Mouse (Mus musculus): ENCODE data around the gene Pth2.
A peak's percentile ranks its signal among the peaks of the same experiment; 100 is the strongest.

Gene Pth2

GRCm38 (mm10) chr7:45174567-45175280, 6.1 kb upstream of the Pth2 start:
- no peak for DNase-seq

DNA sequence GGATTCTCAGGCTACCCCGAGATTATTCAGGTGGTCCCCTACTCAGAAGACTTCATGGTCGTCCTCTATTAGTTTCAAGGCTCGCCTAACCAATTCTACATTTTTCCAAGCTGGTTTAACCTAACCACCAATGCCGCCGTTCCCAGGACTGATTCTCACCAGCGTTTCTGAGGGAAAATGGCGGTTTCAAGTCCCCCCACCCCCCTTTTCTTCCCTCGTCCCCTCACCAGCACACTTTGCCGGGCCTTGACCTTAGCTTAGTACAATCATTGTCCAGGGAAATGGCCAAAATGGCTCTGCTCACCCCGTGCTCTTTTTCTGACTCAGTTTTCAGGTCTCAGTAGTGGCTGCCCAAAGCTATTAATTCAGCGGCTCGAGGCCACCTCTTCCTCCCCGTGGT, 5.4 kb upstream of the Pth2 start:
- no peak for DNase-seq

GRCm38 (mm10) chr7:45175929-45176328, 4.9 kb upstream of the Pth2 start:
- no peak for DNase-seq

DNA sequence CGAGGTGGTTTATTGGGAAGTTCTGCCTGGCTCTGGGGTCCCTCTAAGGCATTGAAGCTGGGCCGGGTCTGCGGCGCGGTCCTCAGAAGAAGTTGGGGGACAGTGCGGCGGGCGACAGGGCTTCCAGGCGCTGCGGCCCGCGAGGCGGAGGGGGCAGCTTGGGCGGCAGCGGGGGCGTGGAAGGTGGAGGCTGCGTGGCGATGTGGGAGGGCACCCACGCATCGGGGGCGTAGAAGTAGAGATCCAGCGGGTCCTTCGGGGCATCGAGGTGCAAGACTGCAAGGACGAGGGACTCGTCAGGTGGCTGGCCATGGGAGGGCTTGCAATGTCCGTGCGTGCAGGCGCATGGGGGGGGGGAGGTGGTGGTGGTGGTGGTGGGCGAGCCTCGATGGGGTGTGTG, 4.4 kb upstream of the Pth2 start:
- no peak for DNase-seq

DNA sequence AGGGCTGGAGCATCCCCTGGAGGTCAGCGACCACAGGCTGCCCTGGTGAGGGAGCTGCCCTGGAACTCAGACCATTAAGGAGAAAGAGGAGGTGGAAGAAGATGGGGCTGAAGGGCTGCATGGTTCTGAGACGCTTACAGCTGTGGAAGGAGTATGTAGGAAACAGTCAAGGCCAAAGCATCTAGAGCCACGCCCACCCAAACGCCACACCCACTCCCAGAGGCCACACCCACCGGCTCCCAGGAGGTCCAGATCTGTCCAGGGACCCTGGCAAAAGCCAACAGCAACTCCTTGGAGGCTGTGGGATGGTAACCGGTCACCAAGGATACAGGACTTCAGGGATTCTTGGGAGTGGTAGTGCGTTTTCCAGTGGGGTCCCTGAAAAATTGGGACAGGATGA, 2.2 kb upstream of the Pth2 start:
- DNase-seq: no peak

DNA sequence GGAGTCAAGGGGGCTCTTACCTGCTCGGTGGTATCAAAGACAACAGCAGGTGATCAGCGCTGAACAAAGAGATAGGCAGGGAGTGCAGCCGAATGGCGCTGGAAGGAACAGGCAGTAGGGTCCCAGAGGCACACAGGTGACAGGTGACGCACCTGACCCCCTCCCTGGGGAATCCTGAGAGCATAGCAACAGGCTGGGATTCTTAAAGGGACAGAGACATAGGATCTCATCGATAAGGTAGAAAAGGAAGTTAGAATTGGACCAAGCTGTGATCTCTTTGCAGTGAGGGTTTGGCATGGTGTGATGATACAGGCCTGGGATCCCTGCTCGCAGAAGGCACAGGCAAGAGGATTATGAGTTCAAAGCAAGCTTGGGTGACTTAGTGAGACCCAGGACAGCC, 1.3 kb upstream of the Pth2 start, which contains the start of gene Gfy:
Gene Gfy (minus strand): TSS at position 101 of the 400 bp plus-strand sequence.
- no peak for DNase-seq

GRCm38 (mm10) chr7:45181540-45181939, 745 bp downstream of the Pth2 start:
- no peak for DNase-seq

DNA sequence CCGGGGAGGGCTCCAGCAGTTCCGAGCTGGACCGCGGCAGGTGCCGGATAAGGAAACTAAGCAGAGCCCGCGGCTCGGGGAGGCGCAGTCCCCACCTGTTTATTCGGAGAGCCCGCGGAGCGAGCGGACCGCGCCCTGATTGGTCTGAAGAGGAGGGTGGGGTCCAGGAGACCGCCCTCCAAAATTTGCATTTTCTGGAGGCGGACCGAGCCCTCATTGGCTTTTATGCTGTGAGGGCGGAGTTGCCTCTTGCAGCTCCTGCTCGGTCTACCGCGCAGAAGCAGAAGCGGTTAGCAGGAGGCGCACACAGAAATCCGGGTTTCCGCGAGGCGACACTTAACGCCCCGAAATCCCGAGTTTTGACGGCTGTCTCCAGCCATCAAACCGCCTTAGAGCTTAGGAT, 1.4 kb downstream of the Pth2 start:
- peak; percentile 92 to 93 for DNase-seq

DNA sequence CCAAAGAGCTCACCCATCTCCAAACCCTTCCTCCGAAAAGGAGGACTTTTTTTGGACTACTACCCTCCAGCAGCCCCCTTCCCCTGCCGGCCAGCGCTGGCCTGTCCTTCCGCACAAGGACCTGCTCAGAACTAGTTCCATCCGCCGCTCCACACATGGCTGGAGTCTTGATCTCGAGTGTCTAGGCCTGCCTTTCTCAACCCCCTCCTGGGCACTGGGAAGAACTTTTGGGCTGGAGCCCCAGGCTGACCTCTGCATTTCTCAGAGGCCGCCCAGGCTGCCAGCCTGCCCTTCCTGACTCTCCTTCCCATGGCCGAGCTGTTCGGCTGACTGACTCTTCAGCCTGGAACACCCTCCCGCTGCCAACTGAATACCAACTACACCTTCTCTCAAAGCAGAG, 1.8 kb downstream of the Pth2 start:
- DNase-seq: peak; percentile 22 to 39

DNA sequence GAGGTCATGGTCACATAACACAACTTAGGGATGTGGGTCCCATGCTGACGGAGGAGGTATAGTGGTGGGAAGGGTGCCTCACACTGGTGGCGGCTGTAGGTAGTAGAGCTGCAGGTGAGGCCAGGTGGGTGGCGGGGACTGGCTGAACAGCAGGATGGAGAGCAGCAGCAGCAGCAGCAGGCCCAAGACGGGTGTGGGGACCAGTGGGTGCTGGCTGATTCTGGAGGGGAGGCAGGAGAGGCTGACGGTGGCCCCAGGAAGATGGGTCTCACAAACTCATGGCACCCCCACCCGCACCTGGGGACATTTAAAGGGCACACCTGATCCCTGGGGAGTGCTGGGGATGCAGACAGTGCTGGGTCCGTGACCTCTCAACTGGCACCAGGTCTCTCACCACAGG, 2.9 kb downstream of the Pth2 start:
- no peak for DNase-seq

DNA sequence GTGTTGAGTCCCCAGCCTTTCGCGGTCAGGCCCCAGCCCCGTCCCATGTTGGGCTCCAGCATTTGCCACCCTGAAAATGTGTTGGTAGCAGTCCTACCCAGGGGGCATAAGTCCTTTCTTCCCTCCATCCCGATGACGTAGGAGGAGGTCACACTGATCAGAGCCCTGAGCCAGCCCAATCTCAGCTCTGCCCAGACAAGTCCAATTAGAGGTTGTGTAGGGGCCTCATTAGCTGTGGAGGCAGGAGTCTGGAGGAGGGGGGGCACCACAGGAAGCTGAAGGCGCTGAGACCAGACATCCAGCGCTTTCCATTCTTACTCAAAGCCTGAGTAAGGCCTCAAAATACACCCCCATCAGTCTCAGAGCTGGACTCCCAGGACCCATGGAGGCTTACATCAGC, 5.1 kb downstream of the Pth2 start:
- no peak for DNase-seq

DNA sequence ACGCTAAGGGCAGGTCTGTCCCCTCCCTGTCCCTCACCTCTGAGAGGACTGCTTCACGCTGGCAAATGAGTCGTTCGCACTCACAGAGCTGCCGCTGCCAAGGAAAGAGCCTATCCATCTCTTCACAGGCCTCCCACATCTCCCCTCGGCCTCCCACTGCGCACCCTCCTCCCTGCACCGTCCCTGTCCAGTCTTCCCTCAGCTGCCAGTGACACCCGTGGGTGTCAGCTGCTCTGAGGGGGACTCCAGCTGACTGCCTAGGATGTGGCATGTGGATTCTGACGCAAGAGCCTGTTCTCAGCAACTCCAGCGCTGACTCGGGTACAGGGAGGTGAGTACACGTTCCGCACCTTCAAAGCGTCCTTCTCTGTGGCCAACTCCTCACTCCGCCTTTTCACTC, 8.8 kb downstream of the Pth2 start:
- DNase-seq: no peak

DNA sequence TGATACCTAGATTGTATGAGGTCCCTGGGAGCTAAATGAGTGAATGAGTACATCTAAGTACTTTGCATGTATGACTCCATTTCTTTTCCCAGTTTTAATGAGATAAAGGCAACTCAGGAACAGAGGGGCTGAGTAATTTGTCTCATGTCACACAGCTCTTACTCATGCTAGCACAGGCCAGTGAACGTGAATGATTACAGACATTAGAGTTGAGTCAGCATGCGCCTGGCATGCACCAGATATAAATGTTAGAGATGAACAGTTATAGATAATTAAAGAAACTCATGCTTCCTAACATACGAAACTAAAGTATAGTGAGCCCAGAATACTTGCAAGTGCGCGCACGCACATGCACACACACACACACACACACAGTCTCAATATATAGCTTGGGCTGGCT, 9.4 kb downstream of the Pth2 start:
- no peak for DNase-seq

GRCm38 (mm10) chr7:45191161-45191560, 10.4 kb downstream of the Pth2 start:
- DNase-seq: no peak

GRCm38 (mm10) chr7:45191803-45192363, 11.1 kb downstream of the Pth2 start:
- no peak for DNase-seq

- no peak for DNase-seq
Observed at GRCm38 (mm10) chr7:45192585-45193310, 12.0 kb downstream of the Pth2 start.

DNA sequence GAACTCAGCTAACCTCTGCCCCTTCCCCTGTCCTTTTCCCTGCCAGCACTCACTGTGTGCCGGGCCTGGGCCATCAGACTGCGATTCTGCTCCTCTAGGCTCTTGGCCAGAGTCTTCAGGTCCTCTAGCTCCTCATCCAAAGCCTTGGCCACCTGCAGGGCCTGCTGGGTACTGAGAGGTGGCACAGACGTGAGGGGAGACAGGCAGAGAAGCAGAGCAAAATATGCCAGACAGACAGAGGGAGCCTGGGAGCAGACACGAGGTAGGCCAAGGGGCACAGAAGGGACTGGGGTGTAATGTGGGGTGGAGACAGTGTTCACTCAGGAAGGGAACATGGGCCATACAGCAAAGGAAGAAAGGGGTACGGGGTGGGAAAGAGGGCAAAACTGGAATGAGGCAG, 12.6 kb downstream of the Pth2 start:
- no peak for DNase-seq

- no peak for DNase-seq
Observed at GRCm38 (mm10) chr7:45193871-45194785, 13.3 kb downstream of the Pth2 start.

GRCm38 (mm10) chr7:45195341-45196175, 14.8 kb downstream of the Pth2 start:
- no peak for DNase-seq

GRCm38 (mm10) chr7:45196176-45196535, 15.4 kb downstream of the Pth2 start:
- DNase-seq: no peak

DNA sequence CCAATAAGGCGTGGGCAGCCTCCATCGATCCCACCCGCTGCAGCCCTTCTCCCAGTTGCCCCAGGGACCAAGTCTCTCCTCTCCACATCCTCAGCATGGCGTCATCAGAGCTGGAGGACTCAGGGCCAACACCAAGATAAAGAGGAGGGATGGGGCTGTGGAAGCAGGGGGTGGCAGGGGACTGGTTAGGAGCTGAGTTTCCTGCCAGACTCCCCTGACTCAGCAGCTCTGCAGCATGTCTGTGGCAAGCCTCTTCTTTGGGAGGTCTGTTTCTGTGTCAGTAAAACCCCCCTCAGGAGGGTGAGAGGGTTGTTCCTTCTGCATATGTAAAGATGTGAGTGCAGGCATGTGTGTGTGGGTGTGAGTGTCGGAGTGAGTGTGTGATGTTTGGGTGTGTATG, 16.2 kb downstream of the Pth2 start:
- DNase-seq: no peak

DNA sequence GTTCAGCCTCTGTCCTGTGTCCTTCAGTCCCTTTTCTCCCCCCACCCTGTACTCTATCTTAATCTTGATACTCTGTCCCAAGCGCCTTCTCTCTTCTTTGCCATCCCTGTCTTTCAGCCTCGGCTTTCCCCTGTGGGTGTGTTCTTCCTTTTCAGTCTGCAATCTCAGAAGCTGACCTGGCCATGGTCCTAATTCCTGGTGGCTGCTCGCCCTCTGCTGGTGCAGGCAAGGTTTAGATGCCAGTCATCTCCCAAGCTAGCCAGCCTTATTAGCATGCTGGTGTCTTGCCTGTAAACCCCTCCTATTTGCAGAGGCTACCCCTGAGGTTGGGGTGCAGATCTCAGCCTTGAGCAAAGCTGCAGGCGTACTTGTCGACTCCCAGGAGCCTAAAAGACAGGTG, 17.6 kb downstream of the Pth2 start:
- DNase-seq: peak; percentile 54 to 78

All from kidney, adult 8-10 months (tissue).